Mouse (Mus musculus): ENCODE measurements around the gene Dnajc25.
A peak's percentile ranks its signal among the peaks of the same experiment; 100 is the strongest.

Gene Dnajc25

GRCm38 (mm10) chr4:59006211-59006610, 11.3 kb downstream of the Dnajc25 start:
- DNase-seq (ENCODE audit: low spot score), result no peak

DNA sequence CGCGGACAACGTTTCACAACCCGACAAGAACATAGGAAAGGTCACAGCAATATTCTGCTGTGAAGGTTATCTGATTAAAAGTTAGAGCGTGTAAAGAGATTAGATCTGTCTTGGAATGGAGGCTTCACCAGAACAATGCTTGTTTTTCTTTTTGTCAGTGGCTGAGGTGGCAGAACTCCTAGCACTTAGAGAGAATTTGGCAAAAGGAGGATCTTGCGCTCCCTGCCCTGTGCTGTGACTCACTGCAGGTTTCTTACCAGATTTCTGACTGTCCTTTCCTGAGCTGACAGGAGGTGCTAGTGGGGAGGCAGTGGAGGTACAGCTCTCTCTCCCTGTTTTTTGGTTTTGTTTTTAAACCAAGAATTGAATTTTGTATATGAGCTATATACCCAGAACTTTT, 12.2 kb downstream of the Dnajc25 start:
- DNase-seq (ENCODE audit: low spot score), result no peak

GRCm38 (mm10) chr4:59007974-59008373, 13.1 kb downstream of the Dnajc25 start:
- no peak for DNase-seq (ENCODE audit: low spot score)

DNA sequence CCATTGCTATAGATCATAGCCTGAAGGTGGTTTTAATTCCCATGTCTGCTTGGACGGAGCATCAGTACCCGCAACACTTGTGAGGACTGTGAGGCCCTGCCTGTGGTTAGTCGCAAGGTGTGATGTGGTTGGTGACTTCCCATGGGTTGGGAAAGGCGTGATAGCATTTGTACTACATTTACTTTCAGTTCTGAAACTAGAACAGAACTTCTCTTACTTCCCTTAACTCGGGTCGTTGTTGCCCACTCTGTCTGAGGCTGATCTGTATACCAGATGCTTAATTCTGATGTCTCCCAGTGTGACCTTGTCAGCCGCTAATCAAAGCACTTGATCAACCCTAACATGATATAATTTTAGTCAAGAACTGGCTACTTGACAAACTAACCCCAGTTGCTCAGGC, 14.3 kb downstream of the Dnajc25 start:
- no peak for DNase-seq (ENCODE audit: low spot score)

DNA sequence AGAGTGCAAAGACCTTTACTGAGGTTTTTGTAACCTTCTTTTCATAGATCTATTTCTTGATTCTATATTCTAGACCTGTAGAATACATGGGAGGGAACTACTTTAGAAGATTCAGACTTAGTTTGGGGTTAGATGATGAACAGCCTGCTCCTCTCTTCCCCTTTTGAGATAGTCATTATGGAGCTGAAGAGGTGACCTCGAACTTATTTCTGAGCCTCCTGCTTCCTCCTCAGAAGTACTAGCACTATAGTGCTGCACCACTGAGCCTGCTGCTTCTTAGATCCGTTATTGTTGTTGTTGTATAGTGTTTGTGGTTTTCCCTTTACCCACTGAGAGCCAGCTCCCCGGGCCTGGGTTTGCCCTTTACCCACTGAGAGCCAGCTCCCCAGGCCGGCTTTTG, 14.8 kb downstream of the Dnajc25 start:
- no peak for DNase-seq (ENCODE audit: low spot score)

- DNase-seq (ENCODE audit: low spot score), result no peak
Measured at GRCm38 (mm10) chr4:59011446-59011845, 16.6 kb downstream of the Dnajc25 start.

DNA sequence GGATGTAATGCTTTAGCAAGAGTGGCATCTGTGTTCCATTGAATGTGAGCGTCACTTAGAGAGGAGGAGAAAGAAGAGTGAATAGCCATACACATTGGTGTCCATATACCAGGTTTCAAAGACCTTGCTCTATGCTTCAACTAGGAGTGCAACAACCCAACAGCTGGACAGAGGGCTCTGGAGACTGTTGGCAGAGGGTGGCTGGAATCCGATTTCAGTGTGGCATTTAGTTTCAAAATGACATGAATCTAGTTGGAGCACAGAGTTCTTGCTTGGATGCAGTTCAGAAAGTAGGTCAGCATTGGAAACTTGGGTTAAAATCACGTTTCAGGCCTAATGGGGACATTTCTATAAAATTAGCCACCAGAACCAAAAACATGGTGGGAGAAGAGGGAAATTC, 20.3 kb downstream of the Dnajc25 start:
- DNase-seq (ENCODE audit: low spot score), result no peak

DNA sequence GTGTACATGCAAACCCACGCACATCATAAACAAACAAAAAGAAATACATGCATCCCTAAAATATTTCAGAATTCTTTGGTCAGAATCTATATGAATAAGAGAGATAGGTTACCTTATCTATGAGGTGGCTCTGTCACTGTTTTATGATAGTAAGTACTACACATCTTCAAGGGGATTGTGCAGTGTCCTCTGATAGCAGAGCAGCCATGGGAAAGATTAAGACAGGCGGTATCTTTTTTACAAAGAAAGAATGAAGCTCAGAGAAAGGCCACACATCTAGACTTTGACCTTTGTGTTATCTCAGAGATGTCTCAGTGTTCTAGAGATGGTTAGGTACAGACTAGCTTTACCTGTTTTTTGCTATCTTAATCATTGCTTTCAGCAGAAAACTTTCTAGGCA, 22.1 kb downstream of the Dnajc25 start:
- no peak for DNase-seq (ENCODE audit: low spot score)

- no peak for DNase-seq (ENCODE audit: low spot score)
Measured at GRCm38 (mm10) chr4:59034325-59034917, 39.6 kb downstream of the Dnajc25 start.

DNA sequence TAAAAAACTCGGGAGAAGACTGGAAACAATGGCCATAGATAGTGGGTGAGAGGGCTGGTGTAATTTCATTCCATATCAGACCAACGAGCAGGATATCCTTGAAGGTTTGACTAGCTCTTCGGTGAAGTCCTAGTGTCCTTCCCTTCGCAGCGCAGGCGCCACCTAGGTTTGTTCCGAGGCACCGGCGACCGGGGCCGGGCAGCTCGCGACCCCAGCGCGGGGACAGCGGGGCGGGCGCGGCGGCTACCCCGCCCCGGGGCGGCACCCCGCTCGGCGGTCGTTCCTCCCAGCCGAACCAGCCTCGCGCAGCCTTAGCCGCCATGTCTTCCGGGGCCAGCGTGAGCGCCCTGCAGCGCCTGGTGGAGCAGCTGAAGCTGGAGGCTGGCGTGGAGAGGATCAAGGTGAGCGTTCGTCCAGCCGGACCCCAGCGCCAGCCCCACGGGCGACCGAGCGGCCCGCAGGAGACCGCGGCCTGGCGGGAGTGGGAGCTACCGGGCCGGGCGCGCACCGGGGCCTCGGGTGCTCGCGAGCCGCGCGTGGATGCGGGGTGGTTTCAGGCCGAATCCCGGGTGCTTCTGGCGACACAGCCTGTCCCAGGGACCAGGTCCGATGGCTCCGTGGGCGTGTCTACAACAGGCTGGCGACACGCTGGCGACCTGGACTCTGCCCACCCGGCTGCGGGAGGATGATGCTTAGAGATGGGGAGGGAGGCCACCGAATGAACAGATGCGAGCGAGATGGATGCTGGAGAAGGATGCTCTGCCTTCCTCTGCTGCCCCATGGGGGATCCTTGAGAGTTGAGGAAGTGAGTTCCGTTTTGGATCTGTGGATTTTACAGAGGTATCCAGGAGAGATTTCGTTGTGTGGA, 40.3 kb downstream of the Dnajc25 start, which contains the start of gene Gng10:
Gene Gng10, plus strand, starts transcription at position 171 of the 868 bp plus-strand sequence.
- DNase-seq (ENCODE audit: low spot score), result peak; percentile 42

- no peak for DNase-seq (ENCODE audit: low spot score)
Measured at GRCm38 (mm10) chr4:59035786-59036350, 41.0 kb downstream of the Dnajc25 start.

DNA sequence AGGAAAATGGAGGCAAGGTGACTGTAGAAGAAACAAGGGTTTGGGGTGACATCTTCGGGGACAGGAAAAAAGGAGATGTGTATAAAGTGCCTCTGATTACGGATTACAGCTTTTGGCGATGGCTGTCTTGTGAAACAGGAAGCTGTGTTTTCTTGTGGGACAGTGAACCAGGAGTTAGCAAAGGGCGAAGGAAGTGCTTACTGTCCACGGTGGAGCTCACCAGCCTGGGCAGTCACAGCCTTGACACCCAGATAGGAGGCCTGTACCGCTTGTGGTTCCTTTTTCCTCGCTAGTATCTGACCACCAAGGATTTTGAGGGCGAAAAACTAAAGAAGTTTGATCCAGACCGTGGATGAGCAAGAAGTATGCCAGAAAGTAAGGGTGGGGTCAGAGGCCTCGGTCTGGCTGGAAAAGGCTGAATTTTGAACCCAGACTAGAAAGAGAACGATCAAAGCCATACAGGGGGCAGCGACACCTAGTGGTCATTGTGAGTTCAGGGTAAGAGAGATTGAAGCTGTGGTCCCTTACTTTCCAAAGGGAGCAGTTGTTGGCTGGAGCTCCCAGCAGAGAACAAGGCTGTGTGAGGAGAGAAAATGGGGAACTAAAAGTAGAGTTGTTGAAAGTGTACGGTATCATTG, 41.7 kb downstream of the Dnajc25 start:
- DNase-seq (ENCODE audit: low spot score), result peak; percentile 30

- DNase-seq (ENCODE audit: low spot score), result no peak
Measured at GRCm38 (mm10) chr4:59037525-59037924, 42.7 kb downstream of the Dnajc25 start.

DNA sequence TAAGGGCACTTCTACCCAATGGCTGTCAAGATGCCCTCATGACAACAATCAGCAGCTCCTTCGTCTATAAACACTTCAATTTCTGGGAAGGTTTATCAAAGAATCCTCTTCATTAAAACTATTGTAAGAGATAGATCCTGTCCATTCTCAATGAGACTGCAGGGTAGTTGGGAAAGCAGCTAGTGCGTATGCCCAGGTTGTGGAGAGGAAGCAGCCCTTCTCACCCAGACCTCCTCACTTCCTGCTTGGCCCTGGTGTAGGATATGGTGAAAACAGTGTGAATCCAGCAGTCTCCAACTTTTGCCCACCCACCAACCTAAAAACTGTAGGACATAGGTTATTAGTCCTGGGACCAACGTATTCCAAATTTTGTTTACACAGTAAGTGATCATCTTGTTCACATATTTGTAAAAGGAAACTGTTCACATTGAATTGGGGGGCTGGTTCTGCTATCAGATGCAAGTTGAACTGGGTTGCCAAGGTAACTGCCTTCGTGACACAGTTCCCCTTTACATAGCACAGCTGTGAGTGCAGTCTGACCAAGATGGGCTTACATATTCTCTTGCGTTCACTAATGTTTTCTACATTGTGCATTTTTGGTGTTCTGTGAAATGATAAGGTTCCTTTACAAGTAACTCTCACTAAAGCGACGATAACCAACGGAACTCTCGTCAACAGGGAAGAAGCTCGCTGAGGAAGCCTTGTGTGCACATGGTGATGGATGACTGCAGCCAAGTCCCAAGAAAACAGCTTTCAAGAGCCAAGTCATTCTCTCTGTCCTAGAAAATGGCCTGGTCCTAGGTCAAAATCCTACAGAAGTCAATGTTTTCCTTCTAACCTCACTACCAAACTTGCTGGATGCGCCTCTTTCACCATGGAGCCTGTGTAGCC, 45.8 kb downstream of the Dnajc25 start:
- DNase-seq (ENCODE audit: low spot score), result no peak

GRCm38 (mm10) chr4:59043074-59043473, 48.2 kb downstream of the Dnajc25 start:
- DNase-seq (ENCODE audit: low spot score), result no peak

DNA sequence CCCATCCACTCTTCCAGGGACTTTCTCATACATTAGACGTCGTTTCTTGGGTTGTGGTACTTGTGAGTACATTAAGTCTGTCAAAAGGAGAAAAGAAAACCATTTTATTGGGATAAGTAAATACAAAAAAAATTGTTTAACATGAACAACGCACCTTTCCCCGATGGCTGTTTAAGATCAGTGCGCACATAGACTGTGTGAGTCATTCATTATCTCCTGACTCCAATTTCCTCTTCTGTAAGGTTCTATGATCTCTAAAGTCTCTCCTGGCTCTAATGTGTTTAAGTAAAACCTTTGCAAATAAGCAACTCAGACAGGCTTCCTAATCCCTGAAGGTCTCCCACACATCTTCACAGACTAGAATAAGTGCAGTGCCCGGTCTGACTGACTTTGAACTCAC, 49.0 kb downstream of the Dnajc25 start:
- DNase-seq (ENCODE audit: low spot score), result no peak

DNA sequence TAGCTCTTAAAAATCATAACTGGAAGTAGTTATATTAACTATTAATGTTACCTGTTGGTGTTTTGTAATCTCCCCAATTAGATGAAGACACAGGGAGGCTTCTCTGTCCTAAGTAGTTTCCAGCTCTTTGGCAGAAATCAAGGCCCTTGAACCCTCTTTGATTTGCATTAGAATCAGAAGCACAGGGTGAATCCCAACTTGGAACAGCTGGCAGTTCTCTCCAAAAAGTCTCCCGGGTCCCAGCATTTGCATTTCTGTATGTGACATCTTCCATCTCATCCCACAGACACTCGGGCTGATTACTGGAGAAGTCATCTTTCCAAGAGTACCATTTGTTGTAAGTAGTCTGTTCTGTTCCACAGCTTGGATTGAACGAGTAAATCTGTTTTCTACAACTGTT, 52.4 kb downstream of the Dnajc25 start:
- no peak for DNase-seq (ENCODE audit: low spot score)

DNA sequence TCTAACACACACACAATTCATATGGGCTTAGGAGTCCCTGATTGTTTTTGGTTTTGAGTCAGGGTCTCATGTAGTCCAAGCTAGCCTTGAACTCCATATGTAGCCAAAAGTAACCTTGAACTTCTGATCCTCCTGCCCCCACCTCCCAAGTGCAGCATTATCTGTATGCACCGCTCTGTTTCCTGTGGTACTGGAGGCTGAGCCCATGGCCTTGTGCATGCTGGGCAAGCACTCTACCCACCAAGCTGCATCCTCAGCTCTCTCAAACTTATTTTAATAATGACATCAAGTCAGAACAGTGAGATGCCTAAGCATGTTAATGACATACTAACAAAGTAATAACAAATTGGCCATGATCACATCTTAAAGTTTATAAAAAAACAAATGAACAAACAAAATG, 56.2 kb downstream of the Dnajc25 start:
- DNase-seq (ENCODE audit: low spot score), result no peak

- no peak for DNase-seq (ENCODE audit: low spot score)
Measured at GRCm38 (mm10) chr4:59057929-59058328, 63.1 kb downstream of the Dnajc25 start.

DNA sequence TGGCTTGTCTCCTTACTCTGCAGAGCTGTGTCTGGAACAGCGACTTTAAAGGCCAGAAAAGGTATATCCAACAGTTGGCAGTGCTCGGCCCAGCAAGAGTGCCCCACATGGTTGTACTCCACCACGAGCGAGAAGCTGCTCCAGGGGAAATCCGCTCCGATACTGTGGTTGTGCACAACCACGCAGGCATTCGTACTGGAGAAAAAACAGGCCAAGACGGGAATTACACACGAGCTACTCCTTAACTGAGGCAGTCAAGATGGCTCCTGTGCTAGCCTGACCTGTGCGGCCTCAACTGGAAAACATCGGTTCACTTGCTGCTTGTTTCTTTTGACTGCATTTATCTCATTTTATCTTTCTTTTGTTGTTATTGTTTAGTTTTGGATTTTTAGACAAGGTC, 67.7 kb downstream of the Dnajc25 start:
- DNase-seq (ENCODE audit: low spot score), result no peak

GRCm38 (mm10) chr4:59069276-59069675, 74.4 kb downstream of the Dnajc25 start:
- no peak for DNase-seq (ENCODE audit: low spot score)
